Mouse (Mus musculus) hindbrain, embryonic 12.5 days (tissue): ENCODE results near the gene Pdk2. TPM values are rescaled to one million over a fixed set of nuclear protein-coding genes. Genes with fewer than 3 reads are reported as not detected.

ENCODE experiments used
- ATAC-seq: fragments of 200-750 bp; cut with Nextera tagmentation; 2 replicates; pipeline ENCODE4 v1.8.0; 2017; ENCODE audit warnings: moderate TSS enrichment; ENCODE audit not compliant: low FRiP score
- H3K27ac ChIP-seq: fragments of 300-500 bp; sonication (generic); 2 replicates; pipeline ENCODE4 v1.5.1; 2016; ENCODE audit warnings: mild to moderate bottlenecking
- H3K27me3 ChIP-seq: fragments of 300-500 bp; sonication (generic); 2 replicates; pipeline ENCODE4 v1.6.1; 2016; ENCODE audit warnings: mild to moderate bottlenecking
- H3K36me3 ChIP-seq: fragments of 300-500 bp; sonication (generic); 2 replicates; pipeline ENCODE4 v1.6.1; 2016; ENCODE audit warnings: mild to moderate bottlenecking
- H3K4me1 ChIP-seq: fragments of 300-500 bp; sonication (generic); 2 replicates; pipeline ENCODE4 v1.6.1; 2016
- H3K4me2 ChIP-seq: fragments of 300-500 bp; sonication (generic); replicated peaks from 2 replicates; pipeline ENCODE4 v1.6.1; 2016; ENCODE audit warnings: mild to moderate bottlenecking
- H3K4me3 ChIP-seq: fragments of 300-500 bp; sonication (generic); 2 replicates; pipeline ENCODE4 v1.5.1; 2016; ENCODE audit warnings: mild to moderate bottlenecking
- H3K9ac ChIP-seq: fragments of 300-500 bp; sonication (generic); 2 replicates; pipeline ENCODE4 v1.6.1; 2016; ENCODE audit warnings: mild to moderate bottlenecking, moderate library complexity
- H3K9me3 ChIP-seq: fragments of 300-500 bp; sonication (generic); replicated peaks from 2 replicates; pipeline ENCODE4 v1.6.1; 2016; ENCODE audit warnings: mild to moderate bottlenecking
- WGBS: fragments of 180-500 bp; shearing (Covaris S2); methylation state at CpG from one replicate; pipeline ENCODE4 v1.1.7; 2016; 5-methylcytosine and 5-hydroxymethylcytosine counted together
- polyA plus RNA-seq: library from polyadenylated mRNA; unstranded; fragments of >200 nt; fragmentation: Nextera tagmentation; extraction: Ambion mirVana; gene quantifications from 2 replicates; pipeline ENCODE4 v1.2.1, GENCODE M21; 2016

Gene Pdk2
- polyA plus RNA-seq, 1 experiment from 2014 or later, result 22.5 TPM

GRCm38 (mm10) chr11:94996101-94996500 lies 45.1 kb downstream of the Pdk2 start:
- Histone ChIP-seq H3K4me1 (peaks cover 70% of the 10 kb centered on the region), H3K9me3 (no peaks in the 10 kb centered on the region), H3K4me3 (peak overlapping the region; percentile 2; the same call in 1 of the 2 replicates), H3K4me2 (peak overlapping the region; percentile 93), H3K36me3 (peaks cover 43% of the 10 kb centered on the region), H3K27ac (no peak overlapping the region), H3K9ac (peak overlapping the region; percentile 97; the same call in 1 of the 2 replicates), H3K27me3 (no peaks in the 10 kb centered on the region)
- WGBS, result 81% methylated on average over 8 of the region's 8 CpGs
- ATAC-seq, result no peak

GRCm38 (mm10) chr11:94994947-94995772 lies 46.0 kb downstream of the Pdk2 start:
- H3K4me3 ChIP-seq, result peak overlapping the region; percentile 93
- no peaks in the 10 kb centered on the region for H3K27me3 ChIP-seq
- H3K4me2 ChIP-seq, result peak overlapping the region; percentile 93
- ATAC-seq, result no peak
- no peaks in the 10 kb centered on the region for H3K9me3 ChIP-seq
- H3K36me3 ChIP-seq, result peaks cover 39% of the 10 kb centered on the region
- no peak overlapping the region for H3K27ac ChIP-seq
- peaks cover 66% of the 10 kb centered on the region for H3K4me1 ChIP-seq
- 87% methylated on average over 11 of the region's 11 CpGs for WGBS
- peak overlapping the region; percentile 97 for H3K9ac ChIP-seq

- Histone ChIP-seq H3K4me3 (peak overlapping the region; percentile 93), H3K4me1 (peaks cover 69% of the 10 kb centered on the region), H3K27ac (no peak overlapping the region), H3K36me3 (peaks cover 32% of the 10 kb centered on the region), H3K27me3 (no peaks in the 10 kb centered on the region), H3K9ac (peak overlapping the region; percentile 97), H3K9me3 (no peaks in the 10 kb centered on the region), H3K4me2 (peak overlapping the region; percentile 93)
- no peak for ATAC-seq
- WGBS, result 51% methylated on average over 10 of the region's 10 CpGs
Measured at GRCm38 (mm10) chr11:94994208-94994814, 46.8 kb downstream of the Pdk2 start.

- 2% methylated on average over 22 of the region's 22 CpGs for WGBS
- peaks cover 20% of the 10 kb centered on the region for H3K36me3 ChIP-seq
- H3K4me3 ChIP-seq, result peak overlapping the region; percentile 93
- H3K9ac ChIP-seq, result peak overlapping the region; percentile 97
- H3K27ac ChIP-seq, result peak overlapping the region; percentile 44; the same call in 1 of the 2 replicates
- H3K27me3 ChIP-seq, result no peaks in the 10 kb centered on the region
- peaks cover 72% of the 10 kb centered on the region for H3K4me1 ChIP-seq
- H3K4me2 ChIP-seq, result peak overlapping the region; percentile 93
- no peak for ATAC-seq
- H3K9me3 ChIP-seq, result no peaks in the 10 kb centered on the region
Measured at GRCm38 (mm10) chr11:94992754-94993606, 48.2 kb downstream of the Pdk2 start.

GRCm38 (mm10) chr11:94992480-94992753 lies 48.7 kb downstream of the Pdk2 start:
- Histone ChIP-seq H3K4me1 (peaks cover 69% of the 10 kb centered on the region), H3K9ac (peak overlapping the region; percentile 97)
- no peak for ATAC-seq

GRCm38 (mm10) chr11:94991641-94992479 lies 49.3 kb downstream of the Pdk2 start:
- no peaks in the 10 kb centered on the region for H3K27me3 ChIP-seq
- H3K36me3 ChIP-seq, result peaks cover 9% of the 10 kb centered on the region
- no peak for ATAC-seq
- peak overlapping the region; percentile 93 for H3K4me3 ChIP-seq
- H3K9ac ChIP-seq, result peak overlapping the region; percentile 97
- peak overlapping the region; percentile 95 for H3K27ac ChIP-seq
- WGBS, result under 1% methylated on average over 98 of the region's 99 CpGs
- H3K4me2 ChIP-seq, result peak overlapping the region; percentile 93
- no peaks in the 10 kb centered on the region for H3K9me3 ChIP-seq
- H3K4me1 ChIP-seq, result peaks cover 73% of the 10 kb centered on the region

More at GRCm38 (mm10) chr11:94992480-94992753, 48.7 kb downstream of the Pdk2 start:
- 0% methylated on average over 20 of the region's 20 CpGs for WGBS
- Histone ChIP-seq H3K4me3 (peak overlapping the region; percentile 93), H3K36me3 (peaks cover 15% of the 10 kb centered on the region), H3K9me3 (no peaks in the 10 kb centered on the region), H3K27me3 (no peaks in the 10 kb centered on the region), H3K27ac (0 out of 2 replicates have a peak overlapping the region, but pooled peaks have one; percentile 44), H3K4me2 (peak overlapping the region; percentile 93)

- peaks cover 65% of the 10 kb centered on the region for H3K4me1 ChIP-seq
Measured at GRCm38 (mm10) chr11:94990749-94991577, 50.2 kb downstream of the Pdk2 start, which contains the start of gene Ppp1r9b. Ppp1r9b (plus strand) TSS chr11:94991035.

GRCm38 (mm10) chr11:94990102-94990748 lies 50.9 kb downstream of the Pdk2 start:
- Histone ChIP-seq H3K27me3 (no peaks in the 10 kb centered on the region), H3K4me1 (peaks cover 57% of the 10 kb centered on the region), H3K9ac (peak overlapping the region; percentile 53), H3K4me3 (peak overlapping the region; percentile 93), H3K9me3 (no peaks in the 10 kb centered on the region), H3K4me2 (peak overlapping the region; percentile 93), H3K27ac (peak overlapping the region; percentile 95), H3K36me3 (no peaks in the 10 kb centered on the region)
- ATAC-seq, result no peak
- WGBS, result 47% methylated on average over 6 of the region's 6 CpGs

More at GRCm38 (mm10) chr11:94990749-94991577, 50.2 kb downstream of the Pdk2 start, which contains the start of gene Ppp1r9b:
- H3K36me3 ChIP-seq, result no peaks in the 10 kb centered on the region
- no peaks in the 10 kb centered on the region for H3K9me3 ChIP-seq
- peak within 1 kb of the TSS; percentile 93 for H3K4me2 ChIP-seq
- H3K27me3 ChIP-seq, result no peaks in the 10 kb centered on the region
- WGBS, result under 1% methylated on average over 54 of the region's 69 CpGs
- ATAC-seq, result peak; percentile 82
- H3K9ac ChIP-seq, result peak within 1 kb of the TSS; percentile 97
- H3K27ac ChIP-seq, result peak within 1 kb of the TSS; percentile 95
- peak within 1 kb of the TSS; percentile 93 for H3K4me3 ChIP-seq

GRCm38 (mm10) chr11:94989562-94990017 lies 51.6 kb downstream of the Pdk2 start:
- ATAC-seq, result peak; percentile 57
- H3K27me3 ChIP-seq, result no peaks in the 10 kb centered on the region
- no peaks in the 10 kb centered on the region for H3K36me3 ChIP-seq
- peak overlapping the region; percentile 65 for H3K9ac ChIP-seq
- peak overlapping the region; percentile 93 for H3K4me2 ChIP-seq
- peaks cover 51% of the 10 kb centered on the region for H3K4me1 ChIP-seq
- WGBS, result 0% methylated on average over 12 of the region's 12 CpGs
- H3K9me3 ChIP-seq, result no peaks in the 10 kb centered on the region
- H3K27ac ChIP-seq, result peak overlapping the region; percentile 95
- peak overlapping the region; percentile 93 for H3K4me3 ChIP-seq

- 15% methylated on average over 10 of the region's 10 CpGs for WGBS
- ATAC-seq, result no peak
- Histone ChIP-seq H3K27me3 (no peaks in the 10 kb centered on the region), H3K9me3 (no peaks in the 10 kb centered on the region), H3K4me1 (peaks cover 45% of the 10 kb centered on the region), H3K9ac (peak overlapping the region; percentile 65), H3K4me2 (peak overlapping the region; percentile 93), H3K27ac (peak overlapping the region; percentile 95), H3K36me3 (no peaks in the 10 kb centered on the region), H3K4me3 (peak overlapping the region; percentile 93)
Measured at GRCm38 (mm10) chr11:94988780-94989561, 52.2 kb downstream of the Pdk2 start.
